Mouse (Mus musculus): ENCODE measurements around the gene Acbd4. TPM values are rescaled to one million over a fixed set of nuclear protein-coding genes. Genes with fewer than 3 reads are reported as not detected.
A peak's percentile ranks its signal among the peaks of the same experiment; 100 is the strongest.

The Acbd4 gene
- polyA plus RNA-seq, 1 experiment from 2014 or later, result 17.0 TPM

GRCm38 (mm10) chr11:103144309-103145285 is 43.1 kb downstream of the Acbd4 start:
- Histone ChIP-seq H3K4me2 (ENCODE audit: low read length) (no peak overlapping the region), H3K4me3 (replicated peaks; ENCODE audit: low read length) (no peak overlapping the region), H3K36me3 (ENCODE audit: control insufficient read depth, insufficient read depth) (no peaks in the 10 kb centered on the region), H3K27me3 (replicated peaks; ENCODE audit: control insufficient read depth, insufficient read depth, low read length) (no peaks in the 10 kb centered on the region), H3K27ac (ENCODE audit: low read length) (no peak overlapping the region), H3K4me1 (replicated peaks; ENCODE audit: control insufficient read depth, insufficient read depth, low read length) (peaks cover 14% of the 10 kb centered on the region), H3K9me3 (ENCODE audit: control insufficient read depth, low read length) (no peaks in the 10 kb centered on the region), H3K9ac (replicated peaks; ENCODE audit: low read depth, low read length) (no peak overlapping the region)
- WGBS, result 48% methylated on average over 12 of the region's 12 CpGs
- ATAC-seq, result no peak

DNA sequence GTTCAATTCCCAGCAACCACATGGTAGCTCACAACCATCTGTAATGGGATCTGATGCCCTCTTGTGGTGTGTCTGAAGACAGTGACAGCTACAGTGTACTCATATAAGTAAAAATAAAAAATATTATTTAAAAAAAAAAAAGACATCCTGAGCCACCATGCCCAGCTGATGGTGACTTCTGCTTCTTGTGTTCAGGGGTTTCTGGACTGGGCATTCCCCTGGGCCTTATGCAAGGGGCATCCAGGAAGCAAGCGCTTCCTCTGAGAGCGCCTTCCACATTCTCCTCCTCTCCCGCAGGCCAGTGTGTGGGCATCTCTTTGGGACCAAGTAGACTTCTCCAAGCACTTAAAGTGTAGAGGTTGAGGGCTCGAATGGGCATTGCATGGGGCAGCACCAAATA is 44.9 kb downstream of the Acbd4 start:
- 92% methylated on average over 4 of the region's 4 CpGs for WGBS
- H3K9ac ChIP-seq (replicated peaks; ENCODE audit: low read depth, low read length), result no peak overlapping the region
- no peak overlapping the region for H3K27ac ChIP-seq (ENCODE audit: low read length)
- no peak for ATAC-seq
- no peaks in the 10 kb centered on the region for H3K36me3 ChIP-seq (ENCODE audit: control insufficient read depth, insufficient read depth)
- no peak overlapping the region for H3K4me2 ChIP-seq (ENCODE audit: low read length)
- H3K4me3 ChIP-seq (replicated peaks; ENCODE audit: low read length), result no peak overlapping the region
- H3K27me3 ChIP-seq (replicated peaks; ENCODE audit: control insufficient read depth, insufficient read depth, low read length), result no peaks in the 10 kb centered on the region
- peaks cover 14% of the 10 kb centered on the region for H3K4me1 ChIP-seq (replicated peaks; ENCODE audit: control insufficient read depth, insufficient read depth, low read length)
- no peaks in the 10 kb centered on the region for H3K9me3 ChIP-seq (ENCODE audit: control insufficient read depth, low read length)

- 71% methylated on average over 4 of the region's 4 CpGs for WGBS
Measured at GRCm38 (mm10) chr11:103147766-103148165, 46.3 kb downstream of the Acbd4 start.

GRCm38 (mm10) chr11:103149771-103150170 is 48.3 kb downstream of the Acbd4 start:
- H3K27ac ChIP-seq (ENCODE audit: low read length), result no peak overlapping the region
- H3K36me3 ChIP-seq (ENCODE audit: control insufficient read depth, insufficient read depth), result no peaks in the 10 kb centered on the region
- no peak overlapping the region for H3K4me2 ChIP-seq (ENCODE audit: low read length)
- H3K9me3 ChIP-seq (ENCODE audit: control insufficient read depth, low read length), result no peaks in the 10 kb centered on the region
- H3K9ac ChIP-seq (replicated peaks; ENCODE audit: low read depth, low read length), result no peak overlapping the region
- H3K27me3 ChIP-seq (replicated peaks; ENCODE audit: control insufficient read depth, insufficient read depth, low read length), result no peaks in the 10 kb centered on the region
- WGBS, result 92% methylated on average over 4 of the region's 4 CpGs
- ATAC-seq, result no peak
- H3K4me1 ChIP-seq (replicated peaks; ENCODE audit: control insufficient read depth, insufficient read depth, low read length), result no peaks in the 10 kb centered on the region
- H3K4me3 ChIP-seq (replicated peaks; ENCODE audit: low read length), result no peak overlapping the region

More at GRCm38 (mm10) chr11:103147766-103148165, 46.3 kb downstream of the Acbd4 start:
- H3K9ac ChIP-seq (replicated peaks; ENCODE audit: low read depth, low read length), result no peak overlapping the region
- H3K27me3 ChIP-seq (replicated peaks; ENCODE audit: control insufficient read depth, insufficient read depth, low read length), result no peaks in the 10 kb centered on the region
- no peak overlapping the region for H3K27ac ChIP-seq (ENCODE audit: low read length)
- H3K36me3 ChIP-seq (ENCODE audit: control insufficient read depth, insufficient read depth), result no peaks in the 10 kb centered on the region
- no peak for ATAC-seq
- no peak overlapping the region for H3K4me3 ChIP-seq (replicated peaks; ENCODE audit: low read length)
- no peaks in the 10 kb centered on the region for H3K9me3 ChIP-seq (ENCODE audit: control insufficient read depth, low read length)
- no peak overlapping the region for H3K4me2 ChIP-seq (ENCODE audit: low read length)
- H3K4me1 ChIP-seq (replicated peaks; ENCODE audit: control insufficient read depth, insufficient read depth, low read length), result peaks cover 5% of the 10 kb centered on the region

GRCm38 (mm10) chr11:103158621-103159478 is 57.4 kb downstream of the Acbd4 start:
- H3K9me3 ChIP-seq (ENCODE audit: control insufficient read depth, low read length), result no peaks in the 10 kb centered on the region
- WGBS, result under 1% methylated on average over 25 of the region's 25 CpGs
- ATAC-seq, result peak; percentile 91
- peak overlapping the region; percentile 50 for H3K4me2 ChIP-seq (ENCODE audit: low read length)
- H3K4me1 ChIP-seq (replicated peaks; ENCODE audit: control insufficient read depth, insufficient read depth, low read length), result peaks cover 8% of the 10 kb centered on the region
- H3K9ac ChIP-seq (replicated peaks; ENCODE audit: low read depth, low read length), result 0 out of 2 replicates have a peak overlapping the region, but pooled peaks have one; percentile 29
- no peaks in the 10 kb centered on the region for H3K36me3 ChIP-seq (ENCODE audit: control insufficient read depth, insufficient read depth)
- H3K4me3 ChIP-seq (replicated peaks; ENCODE audit: low read length), result peak overlapping the region; percentile 23
- H3K27me3 ChIP-seq (replicated peaks; ENCODE audit: control insufficient read depth, insufficient read depth, low read length), result no peaks in the 10 kb centered on the region
- H3K27ac ChIP-seq (ENCODE audit: low read length), result no peak overlapping the region

DNA sequence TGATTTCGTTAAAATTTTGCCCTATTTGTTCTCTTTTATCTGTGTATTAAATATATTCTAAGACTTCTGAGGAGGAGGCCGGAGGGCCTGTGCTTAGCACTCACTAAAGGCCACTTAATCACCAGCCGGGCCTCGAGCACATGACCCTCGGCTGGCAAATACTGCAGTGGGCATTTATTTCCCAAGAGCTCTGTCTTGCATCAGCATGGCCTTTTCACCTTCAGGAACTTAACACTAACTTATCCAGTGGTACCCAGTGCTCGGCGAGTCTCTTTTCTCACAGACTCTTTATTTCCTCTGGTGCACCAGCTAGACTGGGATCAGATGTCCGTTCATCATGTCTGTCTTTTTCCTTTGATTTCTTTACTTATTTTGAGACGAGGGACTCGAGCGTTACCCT is 59.3 kb downstream of the Acbd4 start:
- Histone ChIP-seq H3K9ac (replicated peaks; ENCODE audit: low read depth, low read length) (no peak overlapping the region), H3K27ac (ENCODE audit: low read length) (no peak overlapping the region), H3K27me3 (replicated peaks; ENCODE audit: control insufficient read depth, insufficient read depth, low read length) (no peaks in the 10 kb centered on the region), H3K36me3 (ENCODE audit: control insufficient read depth, insufficient read depth) (no peaks in the 10 kb centered on the region), H3K4me3 (replicated peaks; ENCODE audit: low read length) (no peak overlapping the region), H3K4me1 (replicated peaks; ENCODE audit: control insufficient read depth, insufficient read depth, low read length) (peaks cover 8% of the 10 kb centered on the region), H3K4me2 (ENCODE audit: low read length) (no peak overlapping the region), H3K9me3 (ENCODE audit: control insufficient read depth, low read length) (no peaks in the 10 kb centered on the region)
- 93% methylated on average over 11 of the region's 11 CpGs for WGBS
- no peak for ATAC-seq

DNA sequence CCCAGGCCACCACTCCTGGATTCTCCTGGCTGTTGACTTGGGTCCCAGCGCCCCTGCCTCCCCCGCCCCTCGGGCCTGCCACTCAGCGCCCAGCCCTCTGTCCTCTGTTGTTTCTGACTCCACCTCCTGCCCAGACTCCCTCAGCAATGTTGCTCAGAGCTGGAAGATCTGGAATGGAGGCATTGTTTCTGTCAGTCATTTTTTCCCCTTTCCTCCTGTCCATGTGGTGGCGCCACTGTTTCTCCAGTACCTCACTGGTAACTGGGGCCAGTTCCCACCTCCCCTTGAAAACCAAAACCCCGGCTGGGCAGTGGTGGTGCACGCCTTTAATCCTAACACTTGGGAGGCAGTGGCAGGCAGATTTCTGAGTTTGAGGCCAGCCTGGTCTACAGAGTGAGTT is 60.0 kb downstream of the Acbd4 start:
- no peaks in the 10 kb centered on the region for H3K9me3 ChIP-seq (ENCODE audit: control insufficient read depth, low read length)
- H3K27ac ChIP-seq (ENCODE audit: low read length), result no peak overlapping the region
- H3K27me3 ChIP-seq (replicated peaks; ENCODE audit: control insufficient read depth, insufficient read depth, low read length), result no peaks in the 10 kb centered on the region
- 82% methylated on average over 7 of the region's 7 CpGs for WGBS
- no peak overlapping the region for H3K9ac ChIP-seq (replicated peaks; ENCODE audit: low read depth, low read length)
- H3K4me2 ChIP-seq (ENCODE audit: low read length), result no peak overlapping the region
- ATAC-seq, result no peak
- H3K4me3 ChIP-seq (replicated peaks; ENCODE audit: low read length), result no peak overlapping the region
- peaks cover 8% of the 10 kb centered on the region for H3K4me1 ChIP-seq (replicated peaks; ENCODE audit: control insufficient read depth, insufficient read depth, low read length)
- H3K36me3 ChIP-seq (ENCODE audit: control insufficient read depth, insufficient read depth), result no peaks in the 10 kb centered on the region

Measured in forebrain, embryonic 16.5 days (tissue).